Mouse (Mus musculus): ENCODE measurements at regions not wholly inside any gene's neighbourhood (a gene's known extent, or its start where the extent isn't known, plus 50 kb on each side); places are given as distances from the start of the nearest gene placed in this dataset.

- WGBS (ENCODE audit: insufficient replicate concordance): 67% methylated on average over 2 of the region's 2 CpGs
- Histone ChIP-seq H3K9me3 (ENCODE audit: low read length) (no peaks in the 10 kb centered on the region), H3K4me3 (ENCODE audit: low read depth, low read length) (no peak overlapping the region), H3K9ac (replicated peaks) (no peak overlapping the region), H3K4me1 (ENCODE audit: insufficient read depth) (no peaks in the 10 kb centered on the region), H3K27me3 (ENCODE audit: insufficient read depth, low read length) (no peaks in the 10 kb centered on the region), H3K4me2 (ENCODE audit: low read depth, low read length) (no peak overlapping the region), H3K27ac (ENCODE audit: low read depth) (no peak overlapping the region), H3K36me3 (replicated peaks; ENCODE audit: insufficient read depth, low read length) (no peaks in the 10 kb centered on the region)
- no peak for TF ChIP-seq EP300 (IDR thresholded peaks at IDR 0.05; ENCODE audit: low read depth)
- TF ChIP-seq CTCF (IDR thresholded peaks at IDR 0.05; ENCODE audit: low read depth): no peak
- DNase-seq (no peak), ATAC-seq (no peak)
These were observed 204.1 kb upstream of the Nmur2 start for GRCm38 (mm10) chr11:56244951-56245350.

GRCm38 (mm10) chr11:56243447-56243846 is 202.6 kb upstream of the Nmur2 start:
- ATAC-seq (no peak), DNase-seq (no peak)
- Histone ChIP-seq H3K36me3 (replicated peaks; ENCODE audit: insufficient read depth, low read length) (no peaks in the 10 kb centered on the region), H3K27ac (ENCODE audit: low read depth) (no peak overlapping the region), H3K4me2 (ENCODE audit: low read depth, low read length) (no peak overlapping the region), H3K27me3 (ENCODE audit: insufficient read depth, low read length) (no peaks in the 10 kb centered on the region), H3K4me1 (ENCODE audit: insufficient read depth) (no peaks in the 10 kb centered on the region), H3K9me3 (ENCODE audit: low read length) (no peaks in the 10 kb centered on the region), H3K9ac (replicated peaks) (no peak overlapping the region), H3K4me3 (ENCODE audit: low read depth, low read length) (no peak overlapping the region)
- WGBS (ENCODE audit: insufficient replicate concordance): 72% methylated on average over 8 of the region's 8 CpGs
- no peak for TF ChIP-seq CTCF (IDR thresholded peaks at IDR 0.05; ENCODE audit: low read depth)

- no peak for ATAC-seq
- WGBS (ENCODE audit: insufficient replicate concordance): 51% methylated on average over 4 of the region's 4 CpGs
These were observed 197.9 kb upstream of the Nmur2 start for GRCm38 (mm10) chr11:56238745-56239144.

GRCm38 (mm10) chr11:56224999-56225398 is 184.2 kb upstream of the Nmur2 start:
- Histone ChIP-seq H3K27me3 (ENCODE audit: insufficient read depth, low read length) (no peaks in the 10 kb centered on the region), H3K4me1 (ENCODE audit: insufficient read depth) (no peaks in the 10 kb centered on the region), H3K9ac (replicated peaks) (no peak overlapping the region), H3K9me3 (ENCODE audit: low read length) (no peaks in the 10 kb centered on the region), H3K27ac (ENCODE audit: low read depth) (no peak overlapping the region), H3K4me2 (ENCODE audit: low read depth, low read length) (no peak overlapping the region), H3K36me3 (replicated peaks; ENCODE audit: insufficient read depth, low read length) (no peaks in the 10 kb centered on the region), H3K4me3 (ENCODE audit: low read depth, low read length) (no peak overlapping the region)
- 61% methylated on average over 2 of the region's 2 CpGs for WGBS (ENCODE audit: insufficient replicate concordance)
- TF ChIP-seq EP300 (IDR thresholded peaks at IDR 0.05; ENCODE audit: low read depth) (no peak), CTCF (IDR thresholded peaks at IDR 0.05; ENCODE audit: low read depth) (no peak)
- DNase-seq: no peak
- no peak for ATAC-seq

More at GRCm38 (mm10) chr11:56238745-56239144, 197.9 kb upstream of the Nmur2 start:
- Histone ChIP-seq H3K4me2 (ENCODE audit: low read depth, low read length) (no peak overlapping the region), H3K9ac (replicated peaks) (no peak overlapping the region), H3K36me3 (replicated peaks; ENCODE audit: insufficient read depth, low read length) (no peaks in the 10 kb centered on the region), H3K9me3 (ENCODE audit: low read length) (no peaks in the 10 kb centered on the region), H3K4me3 (ENCODE audit: low read depth, low read length) (no peak overlapping the region), H3K4me1 (ENCODE audit: insufficient read depth) (no peaks in the 10 kb centered on the region), H3K27ac (ENCODE audit: low read depth) (no peak overlapping the region), H3K27me3 (ENCODE audit: insufficient read depth, low read length) (no peaks in the 10 kb centered on the region)
- TF ChIP-seq CTCF (IDR thresholded peaks at IDR 0.05; ENCODE audit: low read depth): no peak
- no peak for TF ChIP-seq EP300 (IDR thresholded peaks at IDR 0.05; ENCODE audit: low read depth)
- no peak for DNase-seq

- no peak for ATAC-seq
- no peak overlapping the region for H3K9ac ChIP-seq (replicated peaks)
- WGBS (ENCODE audit: insufficient replicate concordance): 62% methylated on average over 2 of the region's 2 CpGs
These were observed 174.9 kb upstream of the Nmur2 start for GRCm38 (mm10) chr11:56215706-56216105.

GRCm38 (mm10) chr11:56201844-56202243 is 161.0 kb upstream of the Nmur2 start:
- Histone ChIP-seq H3K27ac (ENCODE audit: low read depth) (no peak overlapping the region), H3K4me1 (ENCODE audit: insufficient read depth) (no peaks in the 10 kb centered on the region), H3K9me3 (ENCODE audit: low read length) (no peaks in the 10 kb centered on the region), H3K36me3 (replicated peaks; ENCODE audit: insufficient read depth, low read length) (no peaks in the 10 kb centered on the region), H3K4me3 (ENCODE audit: low read depth, low read length) (no peak overlapping the region), H3K9ac (replicated peaks) (no peak overlapping the region), H3K27me3 (ENCODE audit: insufficient read depth, low read length) (no peaks in the 10 kb centered on the region), H3K4me2 (ENCODE audit: low read depth, low read length) (no peak overlapping the region)
- 83% methylated on average over 3 of the region's 3 CpGs for WGBS (ENCODE audit: insufficient replicate concordance)
- no peak for TF ChIP-seq CTCF (IDR thresholded peaks at IDR 0.05; ENCODE audit: low read depth)
- TF ChIP-seq EP300 (IDR thresholded peaks at IDR 0.05; ENCODE audit: low read depth): no peak
- ATAC-seq (no peak), DNase-seq (no peak)

More at GRCm38 (mm10) chr11:56215706-56216105, 174.9 kb upstream of the Nmur2 start:
- Histone ChIP-seq H3K27me3 (ENCODE audit: insufficient read depth, low read length) (no peaks in the 10 kb centered on the region), H3K9me3 (ENCODE audit: low read length) (no peaks in the 10 kb centered on the region), H3K4me1 (ENCODE audit: insufficient read depth) (no peaks in the 10 kb centered on the region), H3K4me3 (ENCODE audit: low read depth, low read length) (no peak overlapping the region), H3K27ac (ENCODE audit: low read depth) (no peak overlapping the region), H3K36me3 (replicated peaks; ENCODE audit: insufficient read depth, low read length) (no peaks in the 10 kb centered on the region), H3K4me2 (ENCODE audit: low read depth, low read length) (no peak overlapping the region)
- no peak for TF ChIP-seq EP300 (IDR thresholded peaks at IDR 0.05; ENCODE audit: low read depth)
- no peak for TF ChIP-seq CTCF (IDR thresholded peaks at IDR 0.05; ENCODE audit: low read depth)
- no peak for DNase-seq

GRCm38 (mm10) chr11:56195316-56195715 is 154.5 kb upstream of the Nmur2 start:
- WGBS (ENCODE audit: insufficient replicate concordance): 61% methylated on average over 3 of the region's 3 CpGs
- Histone ChIP-seq H3K9ac (replicated peaks) (no peak overlapping the region), H3K4me3 (ENCODE audit: low read depth, low read length) (no peak overlapping the region), H3K27me3 (ENCODE audit: insufficient read depth, low read length) (no peaks in the 10 kb centered on the region), H3K4me2 (ENCODE audit: low read depth, low read length) (no peak overlapping the region), H3K4me1 (ENCODE audit: insufficient read depth) (no peaks in the 10 kb centered on the region), H3K27ac (ENCODE audit: low read depth) (no peak overlapping the region), H3K36me3 (replicated peaks; ENCODE audit: insufficient read depth, low read length) (no peaks in the 10 kb centered on the region), H3K9me3 (ENCODE audit: low read length) (no peaks in the 10 kb centered on the region)
- no peak for TF ChIP-seq EP300 (IDR thresholded peaks at IDR 0.05; ENCODE audit: low read depth)
- TF ChIP-seq CTCF (IDR thresholded peaks at IDR 0.05; ENCODE audit: low read depth): no peak
- DNase-seq (no peak), ATAC-seq (no peak)
